Mouse (Mus musculus) erythroblast, embryonic 14.5 days (primary cell): ENCODE results near the gene 1700003E16Rik.

Experiments used
- GATA1 ChIP-seq: IDR thresholded peaks from 2 replicates; pipeline ENCODE4 v1.6.1; 2012; ENCODE audit warnings: low read length, inconsistent platforms, mixed read lengths
- TAL1 ChIP-seq: IDR thresholded peaks from 3 replicates; pipeline ENCODE4 v1.6.1; 2012; ENCODE audit warnings: low read length, inconsistent platforms, mixed read lengths

GRCm38 (mm10) chr6:83179390-83180117, 23.4 kb downstream of the 1700003E16Rik start:
- TF ChIP-seq GATA1 (no peak), TAL1 (no peak)
